In the genomic region with DNA sequence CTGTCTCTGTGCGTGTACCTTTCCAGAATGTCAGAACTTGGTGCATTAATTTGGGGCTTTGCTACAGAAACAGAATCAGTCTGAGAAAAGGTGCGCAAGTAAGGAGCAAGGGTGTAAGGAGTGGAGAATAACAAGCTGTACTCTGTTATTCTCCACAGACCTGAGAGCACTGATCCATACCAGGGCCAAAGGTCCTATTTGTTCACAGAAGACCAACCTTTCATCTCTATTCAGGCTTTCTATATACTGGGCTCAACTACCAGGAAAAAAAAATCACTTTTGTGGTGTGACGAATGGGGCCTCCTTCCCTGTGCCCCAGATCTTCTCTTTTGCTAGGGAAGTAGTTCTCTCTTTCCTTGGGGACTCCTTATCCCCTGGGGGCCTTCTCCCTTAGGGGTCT, we compare ENCODE assay signal across 28 mouse cellular contexts.
A peak's percentile ranks its signal among the peaks of the same experiment; 100 is the strongest.
DNase-seq lines count a peak whose midpoint lies in the region; ATAC-seq and TF ChIP-seq lines count a peak whose summit lies in the region.
"Had no signal": no experiment of that assay in that cellular context is flagged by ENCODE, and none has a peak within 500 bp of the region (broad histone marks: within the 10 kb centered on the region; RNA-seq: fewer than 3 reads in every experiment).

No protein-coding gene starts in this region.

- H3K9me3 ChIP-seq in intestine, embryonic 16.5 days (ENCODE audit: control insufficient read depth, low read length) = no peaks in the 10 kb centered on the region
- no peaks in the 10 kb centered on the region for H3K9me3 ChIP-seq in forebrain, embryonic 15.5 days
- H3K9me3 ChIP-seq: forebrain, embryonic 13.5 days; heart, embryonic 12.5 days; midbrain, embryonic 12.5 days; neural tube, embryonic 12.5 days had no signal

- no peak for TF ChIP-seq CTCF in kidney, adult 2 months (conservative IDR thresholded peaks at IDR 0.05; ENCODE audit: insufficient read depth, insufficient read length, low read depth, low read length)
- no peak for TF ChIP-seq CTCF in liver, adult 2 months (IDR thresholded peaks at IDR 0.05; ENCODE audit: low read depth, low read length)

- no peaks in the 10 kb centered on the region for H3K27me3 ChIP-seq in kidney, adult 2 months (replicated peaks; ENCODE audit: control insufficient read depth, insufficient read depth, low read length)
- no peaks in the 10 kb centered on the region for H3K27me3 ChIP-seq in liver, adult 2 months (ENCODE audit: control insufficient read depth, insufficient read depth, low read length)
- H3K27me3 ChIP-seq in intestine, embryonic 16.5 days (replicated peaks; ENCODE audit: control insufficient read depth, insufficient read depth, low read length) = no peaks in the 10 kb centered on the region
- no peaks in the 10 kb centered on the region for H3K27me3 ChIP-seq in forebrain, embryonic 15.5 days
- H3K27me3 ChIP-seq: forebrain, embryonic 13.5 days; megakaryocyte, embryonic 14.5 days; midbrain, embryonic 12.5 days; neural tube, embryonic 12.5 days; Patski had no signal

- WGBS in kidney, adult 2 months = 55% methylated on average over 3 of the region's 3 CpGs
- 53% methylated on average over 3 of the region's 3 CpGs for WGBS in liver, adult 2 months
- WGBS in intestine, embryonic 16.5 days = 74% methylated on average over 3 of the region's 3 CpGs
- 89% methylated on average over 3 of the region's 3 CpGs for WGBS in forebrain, embryonic 15.5 days

- H3K79me2 ChIP-seq in liver, adult 2 months (ENCODE audit: control insufficient read depth, insufficient read depth, low read length) = no peaks in the 10 kb centered on the region

- ATAC-seq in intestine, embryonic 16.5 days = peak; percentile 95
- no peak for ATAC-seq in forebrain, embryonic 15.5 days (replicated peaks)
- ATAC-seq: forebrain, embryonic 13.5 days; lung, postnatal 0 days; Patski had no signal

- no peaks in the 10 kb centered on the region for H3K36me3 ChIP-seq in kidney, adult 2 months (ENCODE audit: control insufficient read depth, insufficient read depth, low read length)
- H3K36me3 ChIP-seq in liver, adult 2 months (ENCODE audit: control insufficient read depth, insufficient read depth, low read length) = no peaks in the 10 kb centered on the region
- H3K36me3 ChIP-seq in intestine, embryonic 16.5 days (ENCODE audit: control insufficient read depth, insufficient read depth, low read length) = no peaks in the 10 kb centered on the region
- H3K36me3 ChIP-seq in forebrain, embryonic 15.5 days = no peaks in the 10 kb centered on the region
- H3K36me3 ChIP-seq: heart, embryonic 12.5 days; midbrain, embryonic 12.5 days; neural tube, embryonic 12.5 days had no signal

- no peak for TF ChIP-seq POLR2A in kidney, adult 2 months (IDR thresholded peaks at IDR 0.05; ENCODE audit: low read depth, low read length)
- TF ChIP-seq POLR2A in liver, adult 2 months (IDR thresholded peaks at IDR 0.05; ENCODE audit: extremely low read depth, insufficient read depth, low read length) = no peak

- H3K4me2 ChIP-seq in intestine, embryonic 16.5 days (ENCODE audit: low read depth, low read length) = no peak overlapping the region
- H3K4me2 ChIP-seq in forebrain, embryonic 15.5 days (replicated peaks) = no peak overlapping the region
- H3K4me2 ChIP-seq: forebrain, embryonic 13.5 days; heart, embryonic 12.5 days; hindbrain, embryonic 14.5 days; midbrain, embryonic 12.5 days; neural tube, embryonic 12.5 days had no signal

- H3K4me3 ChIP-seq in kidney, adult 2 months (ENCODE audit: insufficient read depth, low read depth, low read length) = no peak overlapping the region
- H3K4me3 ChIP-seq in liver, adult 2 months (ENCODE audit: insufficient read depth, low read depth, low read length) = no peak overlapping the region
- no peak overlapping the region for H3K4me3 ChIP-seq in intestine, embryonic 16.5 days (ENCODE audit: low read length)
- H3K4me3 ChIP-seq in forebrain, embryonic 15.5 days = no peak overlapping the region
- H3K4me3 ChIP-seq: forebrain, embryonic 13.5 days; heart, embryonic 12.5 days; megakaryocyte, embryonic 14.5 days; midbrain, embryonic 12.5 days; myocyte; neural tube, embryonic 12.5 days had no signal

- peaks cover 11% of the 10 kb centered on the region for H3K4me1 ChIP-seq in kidney, adult 2 months (ENCODE audit: control insufficient read depth, insufficient read depth, low read length)
- H3K4me1 ChIP-seq in liver, adult 2 months (ENCODE audit: control insufficient read depth, insufficient read depth, low read length) = no peaks in the 10 kb centered on the region
- 0 out of 2 replicates have a peak, but pooled peaks cover 5% of the 10 kb centered on the region for H3K4me1 ChIP-seq in intestine, embryonic 16.5 days (ENCODE audit: control insufficient read depth, insufficient read depth, low read length)
- no peaks in the 10 kb centered on the region for H3K4me1 ChIP-seq in forebrain, embryonic 15.5 days
- H3K4me1 ChIP-seq: forebrain, embryonic 13.5 days; megakaryocyte, embryonic 14.5 days; midbrain, embryonic 12.5 days; neural tube, embryonic 12.5 days had no signal

- peak overlapping the region; percentile 74 for H3K27ac ChIP-seq in kidney, adult 2 months (ENCODE audit: insufficient read depth, low read depth, low read length)
- no peak overlapping the region for H3K27ac ChIP-seq in liver, adult 2 months (replicated peaks; ENCODE audit: insufficient read depth, low read depth, low read length)
- H3K27ac ChIP-seq in intestine, embryonic 16.5 days (ENCODE audit: low read length) = no peak overlapping the region
- no peak overlapping the region for H3K27ac ChIP-seq in forebrain, embryonic 15.5 days (replicated peaks)
- H3K27ac ChIP-seq: forebrain, embryonic 13.5 days; hindbrain, embryonic 14.5 days; midbrain, embryonic 12.5 days; neural tube, embryonic 12.5 days had no signal

- peak; percentile 75 for DNase-seq in kidney, adult 2 months
- DNase-seq in kidney, postnatal 10 days = no peak
- DNase-seq in liver, adult 2 months (ENCODE audit: extremely low read depth, low read depth, low spot score) = peak; percentile 19
- no peak for DNase-seq in liver
- DNase-seq in ovary, postnatal 36 days (ENCODE audit: low spot score) = no peak
- DNase-seq: adrenal gland, postnatal 10 days; cerebellum, adult 8-10 months; cerebellum, postnatal 25 days; gastrocnemius, postnatal 25 days; heart, adult 18-20 months; layer of hippocampus, postnatal 36 days; left cerebral cortex, postnatal 4 days; lung, adult 18-20 months; lung, postnatal 4 days; right cerebral cortex, postnatal 4 days; thymus, adult 2 months; thymus, postnatal 36 days had no signal

- no peak overlapping the region for H3K9ac ChIP-seq in liver, adult 2 months (ENCODE audit: low read depth, low read length)
- H3K9ac ChIP-seq in intestine, embryonic 16.5 days (ENCODE audit: low read depth, low read length) = no peak overlapping the region
- H3K9ac ChIP-seq in forebrain, embryonic 15.5 days (replicated peaks) = no peak overlapping the region
- H3K9ac ChIP-seq: forebrain, embryonic 13.5 days; heart, embryonic 12.5 days; hindbrain, embryonic 14.5 days; midbrain, embryonic 12.5 days; neural tube, embryonic 12.5 days had no signal

Comparison
In these comparisons a context has a peak if more than half of its experiments do, and no peak if none do; other contexts are left out.
1. DNase-seq: peak in kidney, adult 2 months (single experiment) and liver, adult 2 months (single experiment); none in kidney, postnatal 10 days (single experiment), liver (single experiment) and ovary, postnatal 36 days (single experiment).